In genomic region chr9:72846160-72846559, GRCm38 (mm10) we compare ENCODE assay signal across 18 mouse cellular contexts. TPM values are rescaled to one million over a fixed set of nuclear protein-coding genes. Genes with fewer than 3 reads are reported as not detected.
DNase-seq lines count a peak whose midpoint lies in the region; ATAC-seq and TF ChIP-seq lines count a peak whose summit lies in the region.
"Had no signal": no experiment of that assay in that cellular context is flagged by ENCODE, and none has a peak within 500 bp of the region (broad histone marks: within the 10 kb centered on the region; RNA-seq: fewer than 3 reads in every experiment).

No protein-coding gene starts in this region.

- no peak overlapping the region for H3K27ac ChIP-seq in embryonic facial prominence, embryonic 14.5 days (replicated peaks; ENCODE audit: low read depth, low read length)
- H3K27ac ChIP-seq in embryonic facial prominence, embryonic 10.5 days (replicated peaks), result no peak overlapping the region
- no peak overlapping the region for H3K27ac ChIP-seq in kidney, postnatal 0 days
- no peak overlapping the region for H3K27ac ChIP-seq in hindbrain, embryonic 11.5 days (ENCODE audit: low read depth, low read length)
- H3K27ac ChIP-seq: embryonic facial prominence, embryonic 12.5 days; heart, embryonic 15.5 days; hindbrain, embryonic 10.5 days; limb, embryonic 15.5 days; stomach, embryonic 15.5 days had no signal

- H3K36me3 ChIP-seq in embryonic facial prominence, embryonic 14.5 days (ENCODE audit: control insufficient read depth, insufficient read depth, low read length), result 0 out of 2 replicates have a peak, but pooled peaks cover 15% of the 10 kb centered on the region
- peaks cover 96% of the 10 kb centered on the region for H3K36me3 ChIP-seq in embryonic facial prominence, embryonic 10.5 days (replicated peaks)
- H3K36me3 ChIP-seq in kidney, postnatal 0 days (ENCODE audit: insufficient read depth, low read length), result no peaks in the 10 kb centered on the region
- H3K36me3 ChIP-seq in hindbrain, embryonic 11.5 days (ENCODE audit: control insufficient read depth, insufficient read depth, low read length), result peaks cover 5% of the 10 kb centered on the region; the same call in 1 of the 2 replicates
- H3K36me3 ChIP-seq: limb, embryonic 15.5 days; stomach, embryonic 15.5 days had no signal

- no peak for TF ChIP-seq CTCF in kidney, postnatal 0 days (IDR thresholded peaks at IDR 0.05; ENCODE audit: low read depth)

- peak; percentile 57; the same call in 1 of the 2 replicates for ATAC-seq in embryonic facial prominence, embryonic 14.5 days (ENCODE audit: low read depth)
- ATAC-seq in kidney, postnatal 0 days (replicated peaks; ENCODE audit: low FRiP score, low read depth), result peak; percentile 87
- no peak for ATAC-seq in hindbrain, embryonic 11.5 days (ENCODE audit: low FRiP score)

- no peak overlapping the region for H3K9ac ChIP-seq in embryonic facial prominence, embryonic 14.5 days (ENCODE audit: low read depth, low read length)
- no peak overlapping the region for H3K9ac ChIP-seq in kidney, postnatal 0 days (ENCODE audit: low read depth, low read length)
- no peak overlapping the region for H3K9ac ChIP-seq in hindbrain, embryonic 11.5 days (ENCODE audit: low read depth, low read length)
- H3K9ac ChIP-seq: embryonic facial prominence, embryonic 12.5 days; heart, embryonic 15.5 days; limb, embryonic 15.5 days; stomach, embryonic 15.5 days had no signal

- no peak overlapping the region for H3K4me3 ChIP-seq in embryonic facial prominence, embryonic 14.5 days (ENCODE audit: low read depth, low read length)
- no peak overlapping the region for H3K4me3 ChIP-seq in embryonic facial prominence, embryonic 10.5 days
- no peak overlapping the region for H3K4me3 ChIP-seq in kidney, postnatal 0 days (replicated peaks; ENCODE audit: low read depth, low read length)
- H3K4me3 ChIP-seq in hindbrain, embryonic 11.5 days (ENCODE audit: low read depth, low read length), result no peak overlapping the region
- H3K4me3 ChIP-seq: embryonic facial prominence, embryonic 12.5 days; heart, embryonic 15.5 days; hindbrain, embryonic 10.5 days; limb, embryonic 15.5 days; stomach, embryonic 15.5 days had no signal

- H3K9me3 ChIP-seq in embryonic facial prominence, embryonic 14.5 days (ENCODE audit: control insufficient read depth, low read length), result no peaks in the 10 kb centered on the region
- peaks cover 4% of the 10 kb centered on the region; the same call in 1 of the 2 replicates for H3K9me3 ChIP-seq in embryonic facial prominence, embryonic 10.5 days
- no peaks in the 10 kb centered on the region for H3K9me3 ChIP-seq in kidney, postnatal 0 days (replicated peaks; ENCODE audit: low read length)
- no peaks in the 10 kb centered on the region for H3K9me3 ChIP-seq in hindbrain, embryonic 11.5 days (ENCODE audit: control insufficient read depth, low read length)
- H3K9me3 ChIP-seq: embryonic facial prominence, embryonic 12.5 days; heart, embryonic 15.5 days; limb, embryonic 15.5 days; stomach, embryonic 15.5 days had no signal

- peak; percentile 64 for DNase-seq in embryonic facial prominence, embryonic 14.5 days (ENCODE audit: low spot score)
- DNase-seq in embryonic facial prominence, embryonic 10.5 days (ENCODE audit: low spot score), result no peak
- DNase-seq in kidney, postnatal 0 days (ENCODE audit: low spot score), result no peak
- no peak for DNase-seq in kidney, postnatal 10 days
- peak; percentile 58 for DNase-seq in adrenal gland, adult 8-10 months
- DNase-seq in kidney, postnatal 36 days, result peak; percentile 8 to 20
- DNase-seq in hindbrain, embryonic 11.5 days (ENCODE audit: low spot score), result no peak
- DNase-seq in left cerebral cortex, adult 11 months (ENCODE audit: low spot score), result no peak
- DNase-seq: heart, adult 18-20 months; lung, postnatal 10 days; spleen, adult 18-20 months had no signal

- H3K4me2 ChIP-seq in embryonic facial prominence, embryonic 14.5 days (ENCODE audit: low read depth, low read length), result no peak overlapping the region
- H3K4me2 ChIP-seq in kidney, postnatal 0 days (ENCODE audit: low read length), result no peak overlapping the region
- no peak overlapping the region for H3K4me2 ChIP-seq in hindbrain, embryonic 11.5 days (replicated peaks; ENCODE audit: low read depth, low read length)
- H3K4me2 ChIP-seq: embryonic facial prominence, embryonic 12.5 days; heart, embryonic 15.5 days; limb, embryonic 15.5 days; stomach, embryonic 15.5 days had no signal

- WGBS in embryonic facial prominence, embryonic 14.5 days, result 81% methylated on average over 4 of the region's 4 CpGs
- WGBS in embryonic facial prominence, embryonic 10.5 days, result 89% methylated on average over 4 of the region's 4 CpGs
- 56% methylated on average over 4 of the region's 4 CpGs for WGBS in kidney, postnatal 0 days
- WGBS in hindbrain, embryonic 11.5 days, result 92% methylated on average over 4 of the region's 4 CpGs

- H3K27me3 ChIP-seq in embryonic facial prominence, embryonic 14.5 days (replicated peaks; ENCODE audit: control insufficient read depth, insufficient read depth, low read length), result no peaks in the 10 kb centered on the region
- no peaks in the 10 kb centered on the region for H3K27me3 ChIP-seq in embryonic facial prominence, embryonic 10.5 days (replicated peaks; ENCODE audit: low read depth, poor library complexity, severe bottlenecking)
- H3K27me3 ChIP-seq in kidney, postnatal 0 days (ENCODE audit: insufficient read depth, low read length), result no peaks in the 10 kb centered on the region
- no peaks in the 10 kb centered on the region for H3K27me3 ChIP-seq in hindbrain, embryonic 11.5 days (ENCODE audit: control insufficient read depth, insufficient read depth, low read length)
- H3K27me3 ChIP-seq: embryonic facial prominence, embryonic 12.5 days; heart, embryonic 15.5 days; limb, embryonic 15.5 days; stomach, embryonic 15.5 days had no signal

- no peaks in the 10 kb centered on the region for H3K4me1 ChIP-seq in embryonic facial prominence, embryonic 14.5 days (ENCODE audit: control insufficient read depth, insufficient read depth, low read length)
- H3K4me1 ChIP-seq in embryonic facial prominence, embryonic 10.5 days, result no peaks in the 10 kb centered on the region
- H3K4me1 ChIP-seq in kidney, postnatal 0 days (replicated peaks; ENCODE audit: insufficient read depth, low read length), result no peaks in the 10 kb centered on the region
- no peaks in the 10 kb centered on the region for H3K4me1 ChIP-seq in hindbrain, embryonic 11.5 days (replicated peaks; ENCODE audit: control insufficient read depth, insufficient read depth, low read length)
- H3K4me1 ChIP-seq: embryonic facial prominence, embryonic 12.5 days; heart, embryonic 15.5 days; hindbrain, embryonic 10.5 days; limb, embryonic 15.5 days; stomach, embryonic 15.5 days had no signal

RNA-seq across cellular contexts. Expression of gene Prtg, which starts 39.5 kb away (rescaled TPM):
- polyA plus RNA-seq in embryonic facial prominence, embryonic 14.5 days (2014; fragmentation: Nextera tagmentation; extraction: Ambion mirVana), result 1.3 and 1.4 TPM in 2 replicates
- polyA plus RNA-seq in embryonic facial prominence, embryonic 10.5 days (2016; fragmentation: Nextera tagmentation; extraction: Ambion mirVana), result 9.5 and 15.1 TPM in 2 replicates
- 1.2 TPM in 2 replicates for polyA plus RNA-seq in kidney, postnatal 0 days (2015; fragmentation: Nextera tagmentation; extraction: Ambion mirVana)
- total RNA-seq in adrenal gland, adult 8-10 months (2022), result under 1 TPM; 0.16 to 0.28 (median 0.22) TPM
- polyA plus RNA-seq in hindbrain, embryonic 11.5 days (2014; fragmentation: Nextera tagmentation; extraction: Ambion mirVana), result 4.7 and 5.4 TPM in 2 replicates
- total RNA-seq: common myeloid progenitor, adult 5-6 weeks; megakaryocyte-erythroid progenitor cell, adult 5-6 weeks had no signal

Comparison
In these comparisons a context has a peak if more than half of its experiments do, and no peak if none do; other contexts are left out.
1. DNase-seq: peak in embryonic facial prominence, embryonic 14.5 days (single experiment), adrenal gland, adult 8-10 months (single experiment) and kidney, postnatal 36 days (2 of 2); none in embryonic facial prominence, embryonic 10.5 days (single experiment), kidney, postnatal 0 days (single experiment), kidney, postnatal 10 days (single experiment), hindbrain, embryonic 11.5 days (single experiment) and left cerebral cortex, adult 11 months (single experiment).